Mouse (Mus musculus) 3134 (cell line): ENCODE data around the gene Npr3.

Source experiments
- DNase-seq: peaks from one replicate; pipeline ENCODE4 v3.0.0-alpha.2; 2011; ENCODE audit warnings: low spot score; ENCODE audit not compliant: insufficient read length; ENCODE audit errors: extremely low read depth

The Npr3 gene

DNA sequence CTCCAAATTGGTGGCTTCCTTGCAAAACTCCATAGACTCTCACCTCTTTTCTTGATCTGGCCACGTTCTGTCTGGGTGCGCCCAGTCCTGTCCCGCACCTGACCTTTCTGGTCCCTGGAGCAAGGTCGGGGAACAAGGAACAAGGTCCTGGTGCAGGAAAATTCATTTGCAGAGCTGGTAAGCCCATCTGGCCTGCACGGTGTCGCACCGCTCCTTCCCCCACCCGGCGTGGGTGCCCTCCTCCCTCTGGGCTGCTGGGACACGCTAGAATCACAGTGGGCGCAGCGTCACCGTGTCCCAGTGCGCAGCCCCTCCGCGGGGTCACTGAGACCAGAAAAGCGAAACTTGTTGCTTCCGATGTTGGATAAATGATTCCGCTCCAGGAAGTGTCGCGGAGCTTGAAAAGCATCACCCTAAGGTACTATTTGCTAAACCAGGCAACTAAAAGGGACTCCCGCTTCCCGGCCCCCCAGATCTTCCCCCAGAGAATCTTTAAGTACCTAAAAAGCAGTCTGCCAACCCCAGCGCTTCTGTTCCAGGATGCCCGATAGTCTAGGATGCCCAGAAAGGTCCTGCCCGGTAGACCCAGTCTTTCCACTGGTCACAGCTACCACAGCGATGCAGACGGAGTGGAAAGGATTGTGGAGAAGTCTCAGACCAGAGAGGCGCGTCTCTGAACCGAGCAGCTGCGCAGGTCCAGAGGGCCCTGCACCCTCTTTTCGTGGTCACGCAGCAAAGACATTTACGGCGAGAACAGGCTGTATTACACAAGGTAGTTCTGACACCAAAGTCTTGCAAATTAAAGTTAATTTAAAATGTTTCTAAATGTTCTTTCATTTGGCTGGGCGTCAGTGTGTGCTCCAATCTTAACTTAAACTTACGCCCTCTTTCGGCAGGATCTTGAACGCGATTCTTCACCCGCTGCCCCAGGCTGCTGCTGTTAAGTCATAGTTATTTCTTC lies at the start of gene Npr3:
Npr3 (minus strand) TSS at position 717 of the 961 bp plus-strand sequence.
- DNase-seq = peak; percentile 10

DNA sequence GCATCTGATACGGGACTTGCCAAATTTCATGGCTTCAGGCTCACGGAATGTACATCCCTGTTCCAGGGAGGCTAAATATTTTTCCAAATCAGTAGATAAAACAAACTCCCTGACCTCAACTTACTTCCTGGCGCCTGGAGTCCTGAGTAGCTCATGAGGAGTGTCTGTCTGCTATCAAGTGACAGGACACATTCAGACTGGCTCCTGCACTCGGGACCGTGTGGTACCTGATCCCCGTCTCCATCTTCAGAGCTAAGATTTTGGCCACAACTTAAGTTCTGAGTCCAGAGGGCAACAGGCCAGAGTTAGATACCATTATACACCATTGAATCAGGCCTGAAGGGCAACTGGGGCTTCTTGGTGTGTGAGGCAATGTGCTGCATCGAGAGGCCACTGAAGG lies 49.0 kb upstream of the Npr3 start:
- DNase-seq = no peak

DNA sequence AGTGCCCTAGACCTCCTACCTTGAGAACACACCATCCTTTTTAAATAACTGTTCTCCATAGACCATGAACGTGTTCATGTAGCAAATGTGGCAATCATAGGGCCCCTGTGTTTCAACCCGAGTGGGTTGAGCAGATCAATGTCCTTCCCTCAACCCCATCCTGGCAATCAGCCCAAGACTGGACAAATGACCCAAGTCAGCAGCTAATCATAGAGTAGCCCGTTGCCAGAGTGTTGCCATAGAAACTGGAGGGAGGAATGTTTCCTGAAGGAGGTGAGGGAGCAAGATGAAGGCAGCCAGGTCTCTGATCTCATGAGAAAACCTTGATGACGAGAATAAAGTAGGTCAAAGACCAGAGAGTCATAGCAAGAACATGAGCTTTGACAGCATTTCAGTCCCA lies 47.1 kb upstream of the Npr3 start:
- no peak for DNase-seq

DNA sequence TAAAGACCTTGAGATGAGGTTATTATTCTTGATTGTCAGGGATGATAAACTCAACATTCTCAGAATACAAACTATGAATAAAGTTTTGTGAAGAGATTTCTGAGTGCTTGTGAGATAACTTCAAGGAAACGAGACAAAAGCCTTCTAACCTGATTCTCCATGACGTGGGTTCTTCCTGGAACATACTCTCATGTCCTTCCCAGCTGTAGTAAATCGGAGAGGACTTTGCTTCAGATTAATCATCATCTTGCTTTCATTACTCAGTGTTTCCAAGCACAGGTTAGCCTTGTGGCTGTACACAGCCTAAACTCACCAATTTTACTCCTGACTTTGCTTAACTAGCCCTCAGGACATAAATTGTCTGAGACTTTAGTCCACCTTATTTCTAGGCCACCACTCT lies 45.1 kb upstream of the Npr3 start:
- DNase-seq = no peak

DNA sequence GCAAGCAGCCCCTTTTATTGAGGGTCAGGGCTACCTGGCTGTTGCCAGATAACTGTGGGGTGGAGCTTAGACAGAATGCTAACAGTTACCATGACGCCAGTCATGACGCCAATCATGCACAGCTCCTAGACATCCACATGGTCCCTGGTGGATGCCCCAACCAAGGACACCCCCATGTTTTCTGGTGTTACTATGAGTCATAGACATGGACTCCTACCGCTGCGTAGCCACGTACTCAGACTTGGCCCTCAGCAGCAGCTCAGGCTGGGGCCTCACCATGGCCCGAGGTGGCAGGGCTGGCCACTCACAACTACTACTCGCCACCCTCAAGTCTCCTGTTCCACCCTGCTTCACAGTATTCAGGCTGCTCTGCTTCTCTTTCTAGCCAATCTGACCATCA lies 44.1 kb upstream of the Npr3 start:
- DNase-seq = no peak

DNA sequence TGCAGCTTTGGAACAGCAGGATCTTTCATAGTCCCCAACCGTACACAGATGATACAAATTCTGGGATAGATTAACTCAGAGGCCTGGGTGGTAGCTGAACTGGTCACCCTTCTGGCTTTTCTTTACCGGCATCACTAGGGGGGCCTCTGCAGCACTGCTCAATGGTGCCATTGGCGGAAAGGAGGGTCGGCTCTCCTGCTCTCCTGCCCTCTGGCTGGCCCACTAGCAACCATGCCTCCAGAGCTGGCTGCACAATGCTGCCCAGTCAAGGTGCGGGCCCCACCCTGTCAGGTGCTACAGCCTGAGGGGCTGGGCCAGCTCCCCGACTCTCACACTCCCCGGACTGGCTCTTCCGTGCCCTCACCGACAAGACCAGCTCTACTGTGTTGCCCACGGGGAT lies 43.1 kb upstream of the Npr3 start:
- DNase-seq = no peak

DNA sequence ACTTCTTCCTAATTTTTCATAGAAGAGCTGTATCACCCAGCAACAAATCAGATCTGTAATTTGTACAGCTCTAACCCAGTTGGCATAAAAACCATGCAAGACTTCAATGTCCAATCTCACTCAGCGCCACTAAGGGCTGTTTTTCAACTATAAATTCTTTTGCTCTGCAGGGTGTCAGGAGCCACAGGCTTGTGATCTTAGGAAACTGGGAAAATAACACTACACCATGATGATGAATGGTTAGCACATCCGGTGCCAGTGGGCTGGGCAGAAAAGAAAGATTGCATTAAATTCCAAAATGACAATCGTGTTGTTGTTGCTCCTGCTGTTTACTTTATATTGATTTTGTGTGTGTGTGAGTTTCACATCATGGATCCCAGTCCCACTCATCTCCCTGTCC lies 42.4 kb upstream of the Npr3 start:
- no peak for DNase-seq

DNA sequence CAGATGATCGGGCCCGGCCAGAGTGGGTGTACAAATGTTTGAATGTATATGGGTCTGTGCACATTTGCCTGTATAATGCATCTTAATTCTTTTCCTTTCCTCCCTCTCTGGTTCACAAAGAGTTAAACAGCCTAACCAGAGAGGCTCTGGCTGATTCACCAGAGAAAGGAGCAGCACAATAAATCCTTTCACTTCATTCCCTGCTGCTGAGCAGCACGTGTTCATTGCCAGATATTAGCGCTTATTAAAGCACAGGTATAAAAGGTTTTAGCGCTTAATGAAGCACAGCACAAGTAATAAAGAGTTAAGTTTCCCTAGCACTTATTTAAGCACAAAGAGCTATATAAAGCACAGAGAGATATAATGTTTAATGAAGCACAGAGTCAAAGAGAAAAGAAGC lies 33.8 kb upstream of the Npr3 start:
- DNase-seq = no peak

DNA sequence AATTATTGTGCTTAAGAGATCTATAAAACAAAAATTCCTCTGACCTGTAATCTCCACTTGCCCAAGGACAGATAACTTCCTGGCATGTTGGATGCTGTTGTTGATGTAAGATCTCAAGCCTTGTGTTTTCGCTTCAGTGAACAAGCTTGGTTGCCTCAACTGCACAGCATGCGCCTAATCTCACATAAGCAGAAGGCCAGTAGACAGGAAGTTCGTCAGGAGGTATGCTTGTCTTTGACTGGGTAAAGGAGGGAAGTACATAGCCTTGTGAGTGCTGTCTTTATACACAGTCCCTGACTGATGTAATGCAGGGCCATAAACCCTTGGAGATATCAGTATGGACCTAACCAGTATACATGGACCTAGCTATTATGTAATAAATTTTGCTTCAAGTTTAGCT lies 20.7 kb upstream of the Npr3 start:
- no peak for DNase-seq

DNA sequence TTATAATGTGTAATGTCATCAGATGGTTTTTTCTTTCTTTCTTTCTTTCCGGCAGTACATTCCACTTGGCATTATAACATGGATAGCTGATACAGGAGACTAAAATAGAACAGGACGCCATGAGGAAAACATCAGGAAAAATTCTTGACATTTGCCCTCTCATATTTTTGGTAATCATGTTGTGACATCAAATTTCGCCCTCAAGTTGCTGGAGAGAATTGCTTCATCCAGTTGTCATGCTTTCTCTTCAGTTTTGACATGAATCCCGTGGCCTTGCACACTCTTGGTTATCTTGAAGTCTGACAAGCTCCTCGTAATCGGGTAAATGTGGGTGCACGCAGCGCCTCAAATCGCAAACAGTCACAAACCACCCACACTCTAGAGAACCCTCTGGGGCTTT lies 7.0 kb upstream of the Npr3 start:
- DNase-seq = no peak

DNA sequence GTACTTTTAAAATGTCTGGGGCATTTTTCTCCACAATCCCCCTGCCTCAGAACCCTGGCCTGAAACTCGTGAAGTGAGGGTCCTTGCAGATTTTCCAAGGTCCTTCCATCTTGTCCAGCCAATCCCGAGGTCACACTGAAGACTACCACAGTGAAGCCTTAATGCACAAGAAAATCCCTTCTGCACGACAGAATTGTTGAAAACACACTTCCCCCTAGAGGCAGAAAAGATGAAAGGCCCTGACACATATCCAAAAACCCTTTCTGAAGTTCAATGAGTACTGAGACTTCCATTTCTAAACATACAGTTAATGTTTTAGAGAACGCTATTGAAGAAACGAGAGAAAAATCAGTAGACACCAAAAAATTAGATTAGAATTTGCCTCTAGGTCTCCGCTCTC lies 2.8 kb upstream of the Npr3 start:
- DNase-seq = no peak

DNA sequence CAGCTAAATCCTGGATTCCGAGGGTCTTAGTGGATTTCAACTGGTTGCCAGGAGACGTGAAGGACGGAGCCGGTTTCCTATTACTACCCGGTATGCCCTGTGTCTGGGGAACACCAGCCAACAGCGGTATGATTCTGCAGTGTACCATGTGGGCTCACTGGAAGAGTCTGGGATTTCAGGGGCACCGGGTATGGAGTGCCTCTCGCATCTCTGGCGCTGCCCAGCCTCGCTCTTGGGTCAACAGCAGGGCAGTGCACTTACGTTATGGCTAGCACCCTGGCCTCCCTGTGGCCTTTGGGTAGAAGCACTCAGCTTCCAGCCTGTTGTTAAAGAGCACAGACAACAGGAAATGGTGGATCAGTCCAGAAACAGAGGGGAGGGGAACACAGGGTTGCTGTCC lies 1.1 kb upstream of the Npr3 start:
- DNase-seq = no peak

DNA sequence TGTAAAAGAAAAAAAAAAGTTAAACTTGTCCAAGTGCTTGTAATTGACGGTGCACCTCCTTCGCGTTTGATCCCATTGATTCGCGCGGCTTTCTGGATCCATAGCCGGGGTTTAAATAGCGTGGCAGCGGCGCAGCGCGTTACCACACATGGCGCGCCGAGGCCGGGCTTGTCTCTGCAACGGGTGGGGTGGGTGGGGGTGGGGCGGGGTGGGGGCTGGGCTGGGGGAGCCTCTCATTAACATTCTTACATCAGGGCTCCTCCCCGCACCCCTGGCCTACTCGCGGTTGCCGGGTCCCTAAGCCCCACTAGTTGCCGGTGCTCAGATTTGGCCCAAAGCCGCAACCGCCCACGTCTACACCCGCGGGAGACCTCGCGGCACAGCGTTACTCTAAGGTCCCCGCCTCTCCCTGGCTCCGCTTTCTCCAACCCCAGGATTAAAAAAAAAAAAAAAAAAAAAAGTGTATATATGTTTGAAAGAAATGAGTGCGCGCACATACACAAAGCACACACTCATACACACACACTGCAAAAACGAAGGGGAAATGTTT lies 991 bp downstream of the Npr3 start:
- DNase-seq = no peak

DNA sequence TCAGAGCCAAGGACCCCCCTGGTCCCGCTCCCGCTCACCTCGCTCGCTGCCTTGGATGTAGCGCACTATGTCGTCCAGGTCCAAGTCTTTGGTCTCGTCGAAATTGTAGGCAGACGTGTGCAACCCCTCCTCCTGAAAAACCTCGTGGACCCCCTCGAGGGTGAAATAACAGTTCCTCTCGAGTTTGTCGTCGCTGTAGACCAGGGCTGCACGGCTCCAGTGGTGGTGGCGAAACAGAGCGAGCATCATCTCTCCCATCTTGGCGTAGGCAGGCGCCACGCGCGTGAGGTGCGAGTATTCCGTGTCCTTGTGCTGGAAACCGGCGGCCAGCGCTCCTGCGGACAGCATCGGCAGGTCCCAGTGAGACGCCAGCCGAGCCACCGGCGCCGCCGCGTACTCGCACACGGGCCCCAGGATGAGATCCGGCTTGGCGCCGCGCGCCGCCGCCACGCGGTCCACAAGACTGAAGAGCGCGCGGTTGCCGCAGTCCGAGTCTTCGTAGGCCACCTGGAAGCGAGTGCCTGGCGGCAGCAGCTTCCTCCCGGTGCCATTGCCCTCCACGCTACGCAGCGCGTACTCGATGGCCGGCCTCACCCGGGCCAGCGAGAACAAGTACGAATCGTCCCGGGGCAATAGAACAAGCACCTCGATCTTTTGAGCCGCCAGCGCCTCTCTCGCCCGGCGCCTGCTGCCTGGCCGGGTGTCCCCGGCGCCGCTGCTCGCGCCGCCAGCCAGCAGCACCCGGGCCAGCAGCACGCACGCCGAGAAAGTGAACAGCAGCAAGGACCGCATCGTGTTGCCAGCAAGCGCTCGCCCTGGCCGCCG lies 2.0 kb downstream of the Npr3 start:
- peak; percentile 10 for DNase-seq

DNA sequence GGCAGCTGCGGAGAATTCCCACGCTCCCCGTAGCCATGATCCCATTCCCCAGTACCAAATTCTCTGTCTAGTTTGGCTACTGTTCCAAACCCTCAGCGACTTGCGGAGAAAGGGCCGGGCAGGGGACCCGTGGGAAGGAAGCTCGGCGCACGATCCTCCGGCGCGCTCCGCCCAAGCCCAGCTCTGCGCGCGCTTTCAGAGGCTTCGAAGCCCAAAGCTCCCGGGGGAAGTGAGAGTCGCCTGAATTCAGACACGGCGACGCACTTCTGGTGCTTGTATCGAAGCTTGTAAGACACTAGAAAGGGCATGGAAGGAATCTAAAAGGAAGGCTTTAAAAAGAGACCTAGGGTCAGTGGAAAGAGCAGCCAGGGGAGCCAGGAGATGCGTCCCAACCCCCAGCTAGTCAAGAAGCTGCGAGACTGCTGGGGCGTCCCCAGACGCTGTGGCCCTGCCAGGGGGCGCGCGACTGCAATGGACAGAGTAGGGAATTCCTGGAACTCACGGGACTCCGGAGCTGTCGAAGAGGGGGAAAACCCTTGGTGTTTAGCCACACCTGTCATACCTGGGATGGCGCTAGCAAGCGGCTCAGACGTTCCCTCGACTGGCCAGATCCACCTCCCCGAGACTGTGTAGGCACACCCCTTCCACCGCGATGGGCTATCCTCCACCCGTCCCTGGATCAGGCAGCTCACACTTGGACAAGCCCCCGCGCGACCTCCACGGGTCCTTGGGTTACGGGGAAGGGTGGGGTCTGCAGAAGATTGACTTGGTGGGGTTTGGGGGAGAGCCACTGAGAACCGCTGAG lies 2.8 kb downstream of the Npr3 start:
- DNase-seq = peak; percentile 9

DNA sequence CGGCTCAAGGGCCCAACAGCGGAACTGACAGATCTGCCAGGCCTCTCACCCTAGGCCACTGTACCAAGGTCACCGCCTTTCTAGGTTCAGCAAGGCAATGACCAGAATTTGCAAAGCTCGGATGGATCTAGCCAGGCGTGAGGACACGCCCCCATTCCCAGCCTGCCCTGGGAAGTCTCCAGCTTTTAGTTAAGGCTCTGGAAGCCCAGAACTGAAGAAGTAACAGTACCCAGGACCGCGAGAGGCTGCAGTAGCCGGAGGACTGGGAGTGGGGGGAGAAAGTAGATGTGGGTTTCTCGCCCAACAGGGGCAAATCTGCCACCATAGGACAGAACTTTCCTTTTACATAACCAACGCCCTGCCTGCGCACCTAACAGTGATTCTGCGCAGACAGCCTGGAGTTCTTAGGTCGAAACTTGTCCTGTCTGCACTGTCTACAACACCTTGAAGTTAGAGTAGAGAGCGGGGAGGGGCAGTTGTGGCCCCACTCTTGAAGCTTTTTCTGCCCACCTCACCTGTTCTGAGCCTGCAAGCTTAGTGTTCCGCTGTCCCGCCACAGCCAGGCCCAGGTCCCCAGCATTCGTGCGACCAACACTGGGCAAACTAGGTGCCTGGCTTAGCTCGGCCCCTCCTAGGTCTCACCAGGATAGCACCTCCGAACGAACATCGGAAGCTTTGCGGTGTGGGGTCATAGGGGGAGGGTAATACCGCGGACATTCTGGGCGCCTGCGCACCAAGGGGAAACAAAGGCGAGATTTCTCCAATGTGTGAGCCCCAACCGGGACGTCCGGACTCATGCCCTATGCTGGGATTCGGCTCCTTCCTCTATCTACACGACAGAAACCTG lies 3.7 kb downstream of the Npr3 start:
- no peak for DNase-seq

DNA sequence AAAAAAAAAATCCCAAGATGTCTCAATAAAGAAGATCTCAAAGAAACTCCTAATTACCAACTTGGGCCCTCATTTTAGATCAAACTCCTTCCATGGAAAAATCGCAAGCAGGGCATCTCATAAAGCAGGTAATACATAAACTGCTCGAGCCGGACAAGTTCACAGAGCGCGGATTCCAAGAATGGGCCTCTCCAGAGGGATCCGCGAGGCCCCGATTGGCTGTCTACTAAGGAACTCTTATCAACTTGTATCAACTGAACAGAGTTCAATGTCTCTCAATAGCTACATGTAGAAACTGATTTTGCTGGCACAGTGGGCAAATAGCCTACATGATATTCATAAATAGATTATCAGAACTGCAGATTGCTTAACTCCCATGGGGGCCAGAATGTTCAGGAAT lies 9.5 kb downstream of the Npr3 start:
- DNase-seq = no peak

DNA sequence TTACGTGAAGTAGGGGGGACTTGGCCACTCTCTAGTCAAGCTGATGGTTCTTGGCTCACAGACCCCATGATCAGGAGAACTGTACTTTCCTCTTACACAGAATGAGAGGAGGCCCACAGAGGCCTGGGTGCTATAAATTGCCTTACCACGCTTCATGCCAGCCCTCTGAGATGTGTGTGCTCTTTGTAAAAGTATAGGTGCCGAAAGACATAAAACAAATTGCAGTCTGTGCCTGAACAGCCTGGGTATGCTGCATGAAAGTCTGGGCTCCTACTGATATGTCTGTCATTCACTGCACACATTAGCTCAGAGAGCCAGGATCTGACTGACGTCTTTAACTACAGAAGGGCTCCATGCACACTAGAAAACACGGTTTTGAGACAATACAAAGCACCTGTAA lies 9.9 kb downstream of the Npr3 start:
- DNase-seq = no peak

DNA sequence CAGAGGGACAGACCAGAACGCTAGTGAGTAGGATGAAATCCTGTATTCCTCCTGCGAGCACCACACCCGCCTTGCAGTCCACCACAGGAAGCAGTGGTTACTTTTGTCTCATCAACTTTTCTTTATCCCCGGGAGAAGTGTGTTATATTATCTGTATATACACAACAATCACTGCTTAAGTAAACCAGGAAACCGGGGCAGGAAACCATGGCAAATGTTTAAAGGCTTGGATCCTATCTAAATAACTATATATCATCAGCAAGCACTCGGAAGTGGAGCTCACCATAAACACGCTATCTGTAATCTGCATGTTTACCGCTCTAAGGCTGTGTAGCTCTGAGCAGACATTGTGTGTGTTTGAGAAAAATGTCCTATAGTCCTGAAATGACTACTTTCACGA lies 13.1 kb downstream of the Npr3 start:
- no peak for DNase-seq

DNA sequence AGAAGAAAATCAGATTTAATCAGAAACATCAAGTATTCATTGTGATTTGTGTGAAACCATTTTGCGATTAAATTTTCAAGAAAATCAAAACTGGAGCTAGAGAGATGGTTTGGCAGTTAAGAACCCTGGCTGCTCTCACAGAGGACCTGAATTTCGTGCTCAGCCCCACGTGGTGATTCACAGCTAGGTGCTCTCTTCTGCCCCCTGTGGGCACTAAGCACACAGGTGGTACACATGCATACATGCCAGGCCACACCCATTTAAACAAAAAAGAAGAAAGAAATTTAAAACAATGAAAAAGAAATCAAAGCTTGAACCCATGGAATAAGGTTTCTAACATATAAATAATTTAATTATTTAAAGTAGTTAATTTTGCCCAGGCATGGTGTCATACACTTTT lies 15.7 kb downstream of the Npr3 start:
- no peak for DNase-seq
